Mouse (Mus musculus) megakaryocyte-erythroid progenitor cell, adult 5-6 weeks (primary cell): ENCODE data around the gene Coro2b. TPM values are rescaled to one million over a fixed set of nuclear protein-coding genes. Genes with fewer than 3 reads are reported as not detected.

Experiments used
- ATAC-seq: replicated peaks from 2 replicates; pipeline ENCODE4 v1.8.0; 2016; ENCODE audit warnings: mild to moderate bottlenecking, inconsistent platforms; ENCODE audit not compliant: severe bottlenecking, poor library complexity, low FRiP score, low TSS enrichment
- total RNA-seq, 2 experiments: library from RNA; stranded (forward) in 1 of 2; stranded (reverse) in 1 of 2; fragments of 200-1000, 215-1000 nt in 1 of 2; fragments of >200 nt in 1 of 2; fragmentation: Nextera tagmentation in 1 of 2; gene quantifications; 2 replicates each; pipeline ENCODE4 v1.2.3; 2014 to 2017

Gene Coro2b
- total RNA-seq, 2 experiments from 2014 or later, result 1.2 TPM; not detected in 1

DNA sequence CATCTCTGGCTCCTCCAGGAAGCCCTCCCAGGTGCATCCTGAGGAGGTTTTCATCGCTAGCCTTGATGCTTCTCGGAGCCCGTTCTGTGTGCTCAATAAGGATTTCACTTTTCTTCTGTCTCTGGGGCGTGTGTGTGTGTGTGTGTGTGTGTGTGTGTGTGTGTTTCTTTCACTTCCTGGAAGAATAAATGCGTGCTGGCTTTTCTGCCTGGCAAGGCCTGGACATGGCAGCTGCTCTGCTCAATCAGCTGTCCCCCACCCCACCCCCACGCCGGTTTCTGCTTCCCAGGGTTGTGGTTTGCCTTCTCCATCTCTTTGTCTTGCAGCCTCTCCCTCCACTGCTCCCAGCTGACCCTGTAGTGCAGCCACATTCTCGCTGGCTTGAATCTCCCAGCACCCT lies 4.3 kb upstream of the Coro2b start:
- ATAC-seq, result no peak

DNA sequence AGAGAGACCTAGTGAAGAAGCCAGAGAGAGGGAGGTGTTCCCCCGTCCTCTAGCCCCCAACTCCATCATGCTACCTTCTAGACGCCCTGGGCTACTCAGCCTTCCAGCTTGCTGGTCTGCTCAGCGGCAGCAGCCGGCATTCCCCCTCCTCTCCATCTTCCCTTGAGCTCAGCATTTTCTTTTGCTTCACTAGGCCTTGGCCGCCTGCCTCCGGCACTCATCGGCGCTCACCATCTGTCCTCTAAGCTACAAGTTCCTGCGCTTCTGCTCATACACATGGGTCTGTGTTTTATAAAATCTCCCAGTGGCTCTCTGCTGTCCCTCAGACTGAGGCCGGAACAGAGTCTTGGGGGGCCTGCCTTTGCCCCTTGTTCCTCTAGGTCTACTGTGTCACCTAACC lies 3.9 kb upstream of the Coro2b start:
- no peak for ATAC-seq

DNA sequence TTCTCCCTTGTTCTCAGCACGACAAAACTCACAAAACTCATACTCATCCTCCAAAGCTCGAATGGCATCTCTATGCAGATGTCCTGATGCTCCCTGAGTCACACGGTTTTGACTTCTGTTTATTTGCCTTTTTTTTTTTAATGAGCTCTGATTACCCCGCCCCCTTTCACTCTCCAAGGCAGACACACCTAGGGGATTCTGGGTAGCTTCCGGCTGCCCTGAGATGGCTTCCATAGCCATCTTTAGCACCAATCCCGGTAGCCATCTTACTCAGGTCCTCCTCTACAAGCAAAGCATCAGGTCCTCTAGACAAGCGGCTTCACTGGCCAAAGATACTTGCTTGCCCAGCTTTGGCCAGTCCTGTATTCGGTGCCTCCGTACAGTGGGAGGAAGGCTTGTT lies 3.3 kb upstream of the Coro2b start:
- ATAC-seq, result no peak

DNA sequence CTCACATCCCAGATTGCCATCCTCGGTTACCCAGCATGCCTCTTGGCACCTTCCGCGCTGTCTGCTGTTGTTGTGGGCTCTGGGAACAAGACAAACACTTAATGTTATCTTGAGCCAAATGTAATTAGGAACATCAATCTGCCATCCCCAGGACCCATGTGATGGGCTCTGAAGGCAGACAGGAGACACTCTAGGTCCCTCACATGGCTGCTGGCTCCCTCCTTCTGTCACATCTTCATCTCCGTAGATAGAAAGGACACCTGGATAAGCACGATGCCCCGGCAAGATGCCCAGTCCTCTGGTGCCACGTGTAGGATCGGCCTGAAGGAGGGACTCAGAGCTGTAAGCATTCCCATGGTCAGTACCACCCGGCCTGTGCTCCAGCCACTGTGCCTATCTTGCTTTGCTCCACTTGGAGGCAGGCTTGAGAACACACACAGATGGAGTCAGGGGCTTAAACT lies 2.4 kb upstream of the Coro2b start:
- no peak for ATAC-seq

DNA sequence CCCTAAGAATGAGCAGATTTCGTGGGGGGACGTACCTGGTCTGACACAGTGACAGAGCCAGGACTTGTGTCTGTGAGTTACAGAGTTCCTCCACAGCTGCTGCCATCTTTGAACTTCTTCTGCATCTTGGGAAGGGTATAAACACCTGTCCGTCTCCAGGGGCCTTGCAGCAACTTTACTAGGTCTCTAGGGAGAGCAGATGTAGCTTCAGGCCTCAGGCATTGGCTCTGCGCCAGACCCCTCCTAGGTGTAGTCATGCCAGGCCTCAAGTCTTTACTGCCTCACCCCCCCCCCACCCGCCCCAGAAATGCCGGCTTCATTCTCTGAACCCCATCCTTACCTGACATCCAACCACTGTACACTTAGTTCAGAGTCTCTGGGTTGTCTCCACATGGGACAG lies 1.1 kb upstream of the Coro2b start:
- ATAC-seq, result no peak

DNA sequence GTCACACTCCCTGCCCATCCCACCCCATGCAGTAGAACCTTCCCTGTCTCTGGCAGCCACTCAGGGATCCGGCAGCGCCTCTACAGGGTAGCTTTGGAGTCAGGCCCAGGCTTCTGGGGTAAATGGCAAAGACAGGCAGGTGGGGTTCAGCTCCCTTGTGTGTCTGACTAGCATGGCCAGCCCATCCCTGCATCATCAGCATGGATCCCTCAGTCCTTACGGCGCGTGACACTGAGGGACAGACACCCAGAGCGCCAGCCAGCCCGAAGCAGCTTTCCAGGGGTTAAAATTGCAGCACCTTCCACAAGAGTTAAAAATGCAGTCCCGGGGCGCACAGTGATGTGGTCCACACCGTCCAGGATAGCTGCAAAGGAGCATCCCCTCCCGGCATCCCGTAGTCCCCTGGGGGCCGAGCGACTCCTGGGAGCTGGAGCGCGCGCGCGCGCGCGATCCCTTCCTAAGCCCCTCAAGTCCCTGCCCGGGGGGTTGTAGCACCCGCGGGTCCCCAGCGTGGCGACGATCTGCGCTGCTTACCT lies 657 bp downstream of the Coro2b start:
- no peak for ATAC-seq

DNA sequence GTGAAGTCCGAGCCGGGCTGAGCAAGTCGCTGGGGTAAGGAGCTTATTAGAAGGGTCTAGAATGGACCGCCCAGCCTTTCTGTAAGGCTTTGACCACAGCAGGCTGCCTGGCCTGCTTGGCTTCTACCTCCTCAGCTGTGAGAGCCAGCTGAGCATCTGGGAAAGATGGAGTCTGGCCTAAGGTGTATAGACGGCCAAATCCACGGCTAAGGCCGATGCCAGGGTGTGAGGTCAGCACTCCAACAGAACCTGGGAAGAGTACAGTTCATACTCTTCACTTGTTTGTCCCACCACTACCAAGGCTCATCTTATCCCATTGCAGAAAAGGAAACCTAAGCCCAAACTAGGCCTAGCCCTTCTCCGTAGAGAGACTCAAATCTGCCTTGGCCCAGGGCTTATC lies 1.3 kb downstream of the Coro2b start:
- ATAC-seq, result no peak

DNA sequence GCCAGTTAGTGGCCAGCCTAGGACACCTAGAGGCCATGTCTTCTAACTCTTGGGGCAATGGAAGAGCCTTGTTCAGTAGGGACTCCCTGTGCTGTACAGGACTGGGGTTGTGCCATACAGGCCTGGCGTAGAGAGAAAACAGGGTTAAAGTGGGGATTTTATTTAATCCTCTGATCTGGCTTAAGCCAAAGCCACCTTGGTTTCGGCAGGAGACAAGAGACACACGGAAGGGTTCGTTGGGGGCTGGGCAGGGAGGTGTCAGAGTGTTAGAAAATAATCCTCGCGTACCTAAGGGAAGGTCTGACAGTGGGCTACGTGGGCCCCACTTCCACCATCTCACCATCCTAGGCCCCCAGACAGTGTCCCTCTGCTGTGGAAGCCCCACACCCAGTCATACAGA lies 2.2 kb downstream of the Coro2b start:
- no peak for ATAC-seq

DNA sequence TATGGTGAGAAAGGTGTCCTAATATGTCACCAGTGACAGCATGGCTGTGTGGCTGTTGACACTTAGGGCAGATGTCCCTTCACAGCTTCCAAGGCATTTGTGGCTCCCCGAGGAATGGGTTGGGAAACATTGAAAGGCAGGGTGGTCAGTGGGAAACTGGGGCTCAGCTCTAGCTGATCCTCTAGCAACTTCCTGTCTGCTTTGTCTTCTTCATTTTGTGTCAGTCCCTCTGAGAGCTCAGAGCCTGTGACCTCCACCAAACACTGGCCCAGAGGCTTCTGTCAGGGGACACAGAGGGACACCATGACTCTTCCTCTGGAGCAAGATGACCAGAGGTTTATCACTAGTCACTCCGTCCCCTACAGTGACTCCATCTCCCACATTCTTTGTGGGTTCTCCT lies 2.7 kb downstream of the Coro2b start:
- ATAC-seq, result no peak

DNA sequence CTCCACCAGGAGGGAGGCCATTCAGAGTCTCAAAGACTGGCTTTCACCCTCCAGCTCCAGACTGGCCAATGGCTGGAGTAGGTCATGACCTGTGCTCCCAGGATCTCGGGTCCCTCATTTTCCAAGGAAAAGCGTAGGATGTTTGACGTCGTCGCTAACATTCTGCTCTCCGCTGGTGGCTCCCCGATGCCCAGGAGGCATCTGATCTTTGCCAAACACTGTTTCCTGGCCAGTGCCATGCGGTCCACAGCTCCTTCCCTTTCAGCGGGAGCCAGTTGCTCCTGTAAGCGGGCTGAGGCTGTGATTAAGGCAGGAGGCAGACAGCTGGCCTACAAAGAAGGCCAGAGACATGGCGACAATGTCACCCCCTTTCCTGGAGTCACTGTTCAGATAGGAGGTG lies 4.0 kb downstream of the Coro2b start:
- ATAC-seq, result no peak

DNA sequence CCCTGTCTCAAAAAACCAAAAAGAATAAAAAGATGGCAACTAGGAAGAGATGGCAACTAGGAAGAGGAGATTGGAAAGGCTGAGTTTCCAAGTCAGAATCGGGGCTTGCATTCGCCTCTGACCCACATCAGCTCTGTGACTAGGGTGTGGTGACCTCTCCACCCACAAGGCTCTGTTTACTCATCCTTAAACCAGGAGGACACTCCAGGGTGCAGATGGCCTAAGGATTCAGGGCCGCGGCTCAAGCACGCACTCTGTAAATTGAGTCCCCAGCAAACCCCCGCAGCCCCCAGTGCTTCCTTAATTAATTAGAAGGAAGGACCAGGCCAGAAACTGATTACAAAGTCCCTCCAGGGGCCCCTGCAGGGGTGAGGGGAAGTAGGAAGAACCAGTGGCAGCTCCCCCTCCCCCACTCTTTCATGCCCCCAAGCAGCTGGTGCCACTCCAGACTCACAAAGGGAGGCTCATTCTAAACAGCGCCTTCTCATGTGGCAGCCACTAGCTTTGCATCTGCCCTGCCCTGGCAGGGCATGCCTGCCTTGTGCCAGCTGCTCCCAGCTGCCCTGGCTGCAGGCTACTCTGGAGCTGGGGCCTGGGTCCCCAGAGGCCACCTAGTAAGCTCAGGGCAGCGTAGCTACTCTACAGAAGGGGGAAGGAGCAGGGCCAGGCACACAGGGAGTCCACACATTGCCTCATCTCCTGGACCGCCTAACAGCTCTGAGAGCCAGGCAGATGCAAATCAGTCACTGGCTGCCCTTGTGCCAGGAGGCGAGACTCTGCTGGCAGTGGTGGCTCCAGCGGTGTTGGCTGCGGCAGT lies 5.2 kb downstream of the Coro2b start:
- no peak for ATAC-seq

DNA sequence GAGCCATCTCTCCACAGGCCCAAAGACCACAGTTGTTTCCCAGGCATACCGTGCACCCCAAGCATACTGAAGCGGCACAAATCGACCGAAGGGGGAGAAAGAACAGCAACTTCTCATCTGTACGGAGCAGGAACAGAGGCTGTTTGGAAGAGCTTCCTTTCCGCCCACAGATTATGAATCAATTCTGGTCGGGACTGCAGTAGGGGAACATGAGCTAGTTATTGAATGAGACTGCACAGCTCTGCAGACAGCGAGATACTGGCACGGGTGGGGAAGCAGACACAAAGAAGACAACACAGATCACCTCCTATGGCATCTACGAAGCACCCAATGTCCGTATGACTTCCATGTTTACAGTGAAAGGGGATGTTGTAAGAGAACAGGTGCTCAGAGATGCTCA lies 8.3 kb downstream of the Coro2b start:
- ATAC-seq, result no peak

DNA sequence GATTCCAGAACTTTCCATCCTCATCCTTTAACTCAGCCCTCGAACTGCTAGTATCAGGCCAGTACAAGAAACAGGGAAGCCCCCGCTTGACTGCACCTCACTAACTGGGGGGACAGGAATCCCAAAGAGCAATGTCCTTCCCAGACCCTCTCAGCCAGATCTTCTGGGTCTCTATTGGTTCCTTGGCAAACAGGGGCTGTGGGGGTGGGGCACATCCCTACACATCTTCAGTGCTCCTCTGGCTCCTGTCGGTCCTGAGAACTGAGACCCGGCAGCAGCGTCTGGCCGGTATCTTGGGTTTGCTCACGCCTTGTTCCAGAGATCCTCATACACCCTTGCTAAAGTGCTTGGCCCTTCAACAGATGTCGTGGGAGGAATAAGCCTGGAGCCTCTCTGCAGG lies 10.0 kb downstream of the Coro2b start:
- no peak for ATAC-seq

DNA sequence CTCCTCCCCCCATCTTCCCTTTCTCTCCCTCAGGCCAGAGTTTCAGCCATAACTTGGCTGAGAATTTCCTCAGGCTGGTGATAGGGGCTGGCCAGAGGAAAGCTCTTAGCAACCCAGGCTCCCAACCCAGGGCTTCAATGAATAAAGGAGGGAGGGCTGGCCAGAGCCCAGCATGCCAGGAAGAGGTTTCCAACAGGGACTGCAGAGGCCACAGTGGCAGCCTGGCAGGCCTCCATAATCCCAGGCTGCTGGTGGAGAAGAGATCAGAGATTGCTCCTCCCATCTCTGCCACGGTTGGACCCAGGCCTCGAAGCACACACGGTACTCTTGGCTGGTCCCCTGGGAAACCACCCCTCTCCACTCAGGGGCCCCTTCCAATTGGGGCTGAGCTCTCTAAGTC lies 10.4 kb downstream of the Coro2b start:
- no peak for ATAC-seq

DNA sequence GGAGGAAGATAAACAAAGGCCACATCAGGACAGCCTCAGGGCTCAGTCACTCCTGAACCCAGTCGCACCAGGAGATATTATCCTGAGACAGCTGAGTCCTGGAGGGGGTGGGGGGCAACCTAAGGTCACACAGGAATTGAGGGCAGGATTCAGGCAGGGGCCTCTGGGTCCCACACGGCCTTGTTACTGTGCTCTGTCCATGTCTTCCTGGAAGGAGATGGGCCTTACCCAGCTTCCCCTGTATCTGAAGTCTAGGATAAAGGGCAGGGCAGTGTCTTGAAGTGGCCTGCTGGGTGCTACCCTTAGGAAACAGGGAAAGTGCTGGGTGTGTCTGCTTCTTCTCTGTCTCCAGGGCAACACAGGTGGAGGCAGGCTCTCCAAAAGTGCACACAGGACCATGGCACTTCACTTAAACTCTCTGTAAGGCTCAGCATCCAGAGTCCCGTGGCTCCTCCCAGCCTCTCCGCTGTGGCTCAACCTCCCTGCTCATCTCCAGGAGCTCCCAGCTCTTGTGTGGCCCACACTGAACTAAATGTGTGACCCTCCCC lies 12.0 kb downstream of the Coro2b start:
- no peak for ATAC-seq

DNA sequence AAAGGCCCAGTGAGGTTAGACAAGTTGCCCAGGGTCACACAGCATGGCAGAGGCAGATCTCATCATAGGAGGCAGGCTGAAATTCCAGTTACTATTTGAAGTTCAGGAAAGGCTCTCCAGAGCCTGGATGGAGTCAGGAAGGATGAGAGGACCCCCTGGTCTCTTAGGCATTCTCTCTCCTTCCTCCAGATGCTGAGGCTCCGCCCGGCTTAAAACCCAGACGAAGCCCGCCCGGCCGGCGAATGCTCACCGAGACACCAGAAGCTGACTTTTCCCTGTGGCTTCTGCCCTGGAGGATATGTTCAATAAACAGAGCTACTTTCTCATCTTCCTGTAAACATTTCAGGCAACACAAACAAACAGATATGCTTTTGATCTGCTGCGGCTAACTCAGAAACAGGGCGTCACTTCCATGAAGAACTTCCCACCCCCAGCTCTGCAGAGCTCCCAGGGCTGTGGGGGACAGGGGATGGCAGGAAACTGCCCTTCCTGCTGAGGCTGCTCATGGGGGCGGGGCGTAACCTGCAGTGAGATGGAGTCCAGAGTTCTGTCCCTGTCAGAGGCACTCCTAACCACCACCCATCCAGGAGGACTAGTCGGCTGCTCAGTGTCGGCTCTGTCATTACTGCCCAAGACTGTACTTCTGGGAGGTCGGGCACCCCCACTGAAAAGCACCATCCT lies 13.9 kb downstream of the Coro2b start:
- no peak for ATAC-seq

DNA sequence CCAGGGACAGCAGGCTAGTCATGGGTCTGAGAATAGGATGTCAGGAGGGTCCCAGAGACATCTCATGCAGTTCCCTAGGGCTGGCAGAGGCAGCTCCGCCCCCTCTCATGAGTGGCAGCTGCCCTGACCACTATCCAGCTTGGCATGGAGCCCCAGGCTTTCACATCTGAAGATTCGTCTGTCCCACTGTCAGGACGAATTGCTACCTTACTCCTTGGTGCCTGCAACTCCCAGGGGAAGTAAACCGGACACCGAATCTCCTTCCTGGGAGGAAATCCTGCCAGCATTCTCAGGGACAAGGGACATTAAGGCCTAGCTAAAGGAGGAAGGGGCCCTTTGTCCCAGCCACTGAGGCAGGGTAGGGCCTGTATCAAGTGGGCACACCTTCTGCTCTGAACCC lies 14.6 kb downstream of the Coro2b start:
- ATAC-seq, result no peak

DNA sequence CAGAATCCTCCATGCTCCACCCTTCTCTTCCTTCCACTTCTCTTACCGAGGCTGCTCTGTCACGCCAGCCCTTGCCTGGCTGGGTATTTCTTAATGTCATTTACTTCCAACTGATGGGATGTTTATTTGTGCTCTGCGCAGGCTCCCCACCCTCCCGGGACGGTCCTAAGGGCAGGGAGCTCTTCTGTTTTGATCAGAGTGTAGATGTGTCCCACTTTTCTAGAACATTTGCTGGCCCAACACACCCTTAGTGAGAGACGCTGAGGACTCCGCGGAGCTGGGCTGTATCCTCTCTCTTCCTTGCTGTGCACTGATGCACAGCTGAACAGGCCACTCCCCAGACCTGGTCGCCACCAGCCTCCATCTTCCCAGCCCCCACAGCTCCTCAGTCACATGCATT lies 15.3 kb downstream of the Coro2b start:
- ATAC-seq, result no peak

DNA sequence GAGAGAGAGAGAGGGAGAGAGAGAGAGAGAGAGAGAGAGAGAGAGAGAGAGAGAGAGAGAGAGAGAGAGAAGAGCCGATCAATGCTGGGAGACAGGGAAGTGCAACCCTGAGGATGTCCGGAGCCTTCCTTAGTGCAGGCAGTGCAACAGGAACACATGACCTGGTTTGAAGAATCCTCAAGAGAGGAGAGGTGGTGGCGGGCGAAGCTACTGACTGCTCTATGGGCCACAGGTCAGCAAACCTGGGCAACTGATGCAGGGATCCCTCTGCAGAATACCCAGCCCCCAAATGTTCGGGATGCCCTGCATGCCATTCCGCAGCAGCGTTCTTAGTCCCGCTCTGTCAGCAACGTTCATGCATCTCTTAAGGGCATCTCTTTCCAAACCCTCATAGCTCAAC lies 15.9 kb downstream of the Coro2b start:
- no peak for ATAC-seq

DNA sequence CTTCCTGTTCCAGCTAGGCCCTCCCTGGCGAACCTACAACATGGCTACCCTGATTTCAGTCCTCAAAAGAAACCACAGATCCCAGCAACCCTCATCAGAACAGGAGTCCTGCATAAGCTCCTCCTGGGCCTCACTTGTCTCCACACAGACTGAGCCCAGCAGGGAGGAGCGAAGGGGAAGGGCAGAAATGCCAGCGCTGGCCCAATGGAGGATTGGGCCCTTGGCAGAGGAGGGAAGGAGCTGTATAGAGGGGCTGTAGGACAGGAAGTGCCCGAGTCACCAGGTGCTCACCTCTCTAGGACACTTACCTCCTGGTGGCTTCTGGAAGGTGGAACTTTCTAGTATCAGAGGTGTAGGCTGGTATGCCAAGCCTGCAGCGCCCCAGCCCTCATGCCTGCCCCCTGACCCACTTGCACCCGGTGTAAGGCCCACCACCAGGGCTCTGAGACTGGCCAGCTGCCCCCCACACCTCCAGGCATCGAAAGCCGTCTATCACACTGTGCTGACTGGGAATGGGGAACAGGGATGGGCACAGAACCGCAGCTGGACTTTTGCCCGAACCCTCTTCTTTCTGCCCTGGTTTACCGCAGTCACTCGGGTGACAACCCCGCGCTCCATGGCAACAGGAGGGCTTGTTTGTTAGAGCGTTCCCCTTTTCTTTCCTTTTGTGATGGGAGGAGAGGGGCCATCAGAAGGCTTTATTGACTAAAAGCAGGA lies 16.9 kb downstream of the Coro2b start:
- ATAC-seq, result no peak
